Comparison of ENCODE assay signal across 25 mouse cellular contexts in the genomic region with DNA sequence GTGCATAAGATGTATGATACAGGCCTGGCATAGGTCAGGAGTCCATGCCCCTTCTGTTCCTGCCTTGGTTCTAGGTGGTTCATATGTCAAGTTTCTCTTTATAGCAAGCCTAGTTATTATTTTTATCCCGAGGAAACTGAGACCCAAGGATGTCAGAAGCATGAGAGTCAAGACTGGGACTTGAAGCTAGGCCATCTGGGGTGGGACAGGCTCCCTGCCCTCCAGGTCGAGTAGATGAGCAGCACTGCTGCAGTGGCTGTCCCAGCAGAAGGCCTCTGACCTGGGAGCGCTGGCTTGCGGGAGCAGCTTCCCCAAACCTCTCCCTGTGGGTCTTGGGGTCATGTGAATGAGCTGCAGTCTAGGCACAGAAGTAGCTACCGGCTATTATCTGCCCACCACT.
"Had no signal": no experiment of that assay in that cellular context is flagged by ENCODE, and none has a peak within 500 bp of the region (broad histone marks: within the 10 kb centered on the region; RNA-seq: fewer than 3 reads in every experiment).

No protein-coding gene starts in this region.

- H3K36me3 ChIP-seq: hindbrain, embryonic 10.5 days; hindbrain, embryonic 12.5 days; intestine, embryonic 15.5 days; limb, embryonic 10.5 days; limb, embryonic 12.5 days; liver, embryonic 13.5 days; liver, embryonic 15.5 days had no signal

- H3K4me1 ChIP-seq: hindbrain, embryonic 12.5 days had no signal

- H3K27me3 ChIP-seq: hindbrain, embryonic 12.5 days; intestine, embryonic 15.5 days; limb, embryonic 12.5 days; liver, embryonic 13.5 days; liver, embryonic 15.5 days had no signal

- H3K9me3 ChIP-seq: hindbrain, embryonic 10.5 days; hindbrain, embryonic 12.5 days; intestine, embryonic 15.5 days; limb, embryonic 10.5 days; limb, embryonic 12.5 days; liver, embryonic 13.5 days; liver, embryonic 15.5 days had no signal

- H3K4me2 ChIP-seq: heart, embryonic 11.5 days; hindbrain, embryonic 12.5 days; hindbrain, embryonic 14.5 days; intestine, embryonic 15.5 days; limb, embryonic 12.5 days; liver, embryonic 11.5 days; liver, embryonic 13.5 days; liver, embryonic 15.5 days had no signal

- DNase-seq: heart, adult 18-20 months; heart, postnatal 10 days; heart, postnatal 4 days; kidney, adult 18-20 months; kidney, adult 8-10 months; kidney, postnatal 10 days; kidney, postnatal 25 days; kidney, postnatal 4 days; liver; liver, embryonic 13.5 days; liver, postnatal 0 days had no signal

- H3K27ac ChIP-seq: hindbrain, embryonic 10.5 days; hindbrain, embryonic 12.5 days; hindbrain, embryonic 14.5 days; intestine, embryonic 15.5 days; layer of hippocampus, adult 2 months; left cerebral cortex, adult 2 months; limb, embryonic 10.5 days; limb, embryonic 12.5 days; liver, embryonic 13.5 days; liver, embryonic 15.5 days had no signal

- ATAC-seq: hindbrain, embryonic 16.5 days; inflammation-experienced regulatory T-cells, adult 6 months; intestine, embryonic 15.5 days; intestine, postnatal 0 days; liver, postnatal 0 days had no signal

- H3K4me3 ChIP-seq: hindbrain, embryonic 10.5 days; hindbrain, embryonic 12.5 days; intestine, embryonic 15.5 days; layer of hippocampus, adult 2 months; left cerebral cortex, adult 2 months; limb, embryonic 10.5 days; limb, embryonic 12.5 days; liver, embryonic 13.5 days; liver, embryonic 15.5 days had no signal

- H3K9ac ChIP-seq: hindbrain, embryonic 12.5 days; hindbrain, embryonic 14.5 days; intestine, embryonic 15.5 days; limb, embryonic 12.5 days; liver, embryonic 13.5 days; liver, embryonic 15.5 days; liver, postnatal 0 days had no signal
